Mouse (Mus musculus): Measurements from ENCODE around the gene Ralgapa2.

- TF ChIP-seq POLR2A (IDR thresholded peaks at IDR 0.05; ENCODE audit: borderline replicate concordance, extremely low read depth, low read depth, low read length) (no peak), CTCF (IDR thresholded peaks at IDR 0.05; ENCODE audit: insufficient read depth, low read length) (no peak)
Observed at GRCm38 (mm10) chr2:146222279-146223175, 289.6 kb downstream of the Ralgapa2 start.
